Mouse (Mus musculus): Measurements from ENCODE around the gene Col12a1. TPM values are rescaled to one million over a fixed set of nuclear protein-coding genes. Genes with fewer than 3 reads are reported as not detected.

Gene Col12a1
- polyA plus RNA-seq, 1 experiment from 2014 or later = 12.1 TPM

- no peak overlapping the region for H3K4me3 ChIP-seq
- H3K9ac ChIP-seq = no peak overlapping the region
- H3K27me3 ChIP-seq = peaks cover 28% of the 10 kb centered on the region
- peaks cover 26% of the 10 kb centered on the region for H3K4me1 ChIP-seq (replicated peaks)
- no peak overlapping the region for H3K4me2 ChIP-seq
- WGBS = 34% methylated on average over 5 of the region's 5 CpGs
- no peaks in the 10 kb centered on the region for H3K9me3 ChIP-seq
- no peaks in the 10 kb centered on the region for H3K36me3 ChIP-seq
- H3K27ac ChIP-seq (replicated peaks) = no peak overlapping the region
- ATAC-seq (ENCODE audit: low read depth) = no peak
These were observed 4.5 kb upstream of the Col12a1 start for GRCm38 (mm10) chr9:79723090-79723489.

- Histone ChIP-seq H3K4me3 (no peak overlapping the region), H3K27ac (replicated peaks) (no peak overlapping the region), H3K9ac (no peak overlapping the region), H3K9me3 (no peaks in the 10 kb centered on the region), H3K4me1 (replicated peaks) (peaks cover 43% of the 10 kb centered on the region), H3K36me3 (no peaks in the 10 kb centered on the region), H3K27me3 (peaks cover 37% of the 10 kb centered on the region), H3K4me2 (peak overlapping the region; percentile 39)
- ATAC-seq (ENCODE audit: low read depth) = no peak
- WGBS = 12% methylated on average over 9 of the region's 9 CpGs
These were observed 2.4 kb upstream of the Col12a1 start for GRCm38 (mm10) chr9:79721056-79721455.

- H3K27ac ChIP-seq (replicated peaks) = no peak overlapping the region
- WGBS = 35% methylated on average over 9 of the region's 9 CpGs
- H3K9ac ChIP-seq = no peak overlapping the region
- H3K4me3 ChIP-seq = no peak overlapping the region
- no peak for ATAC-seq (ENCODE audit: low read depth)
- peaks cover 47% of the 10 kb centered on the region for H3K4me1 ChIP-seq (replicated peaks)
- H3K4me2 ChIP-seq = peak overlapping the region; percentile 97
- H3K36me3 ChIP-seq = no peaks in the 10 kb centered on the region
- no peaks in the 10 kb centered on the region for H3K9me3 ChIP-seq
- peaks cover 37% of the 10 kb centered on the region for H3K27me3 ChIP-seq
These were observed 1.5 kb upstream of the Col12a1 start for GRCm38 (mm10) chr9:79720143-79720542.

- H3K4me1 ChIP-seq (replicated peaks) = peaks cover 54% of the 10 kb centered on the region
- no peaks in the 10 kb centered on the region for H3K36me3 ChIP-seq
- H3K27ac ChIP-seq (replicated peaks) = 0 out of 2 replicates have a peak overlapping the region, but pooled peaks have one; percentile 54
- peak overlapping the region; percentile 97 for H3K4me2 ChIP-seq
- H3K9me3 ChIP-seq = no peaks in the 10 kb centered on the region
- H3K4me3 ChIP-seq = peak overlapping the region; percentile 55
- H3K9ac ChIP-seq = peak overlapping the region; percentile 75
- WGBS = under 1% methylated on average over 28 of the region's 28 CpGs
- peaks cover 37% of the 10 kb centered on the region for H3K27me3 ChIP-seq
- ATAC-seq (ENCODE audit: low read depth) = no peak
These were observed 820 bp upstream of the Col12a1 start for GRCm38 (mm10) chr9:79719451-79719850.

- WGBS = 1% methylated on average over 22 of the region's 22 CpGs
- H3K27me3 ChIP-seq = peaks cover 40% of the 10 kb centered on the region
- H3K4me2 ChIP-seq = peak overlapping the region; percentile 97
- peak overlapping the region; percentile 54 for H3K27ac ChIP-seq (replicated peaks)
- peaks cover 57% of the 10 kb centered on the region for H3K4me1 ChIP-seq (replicated peaks)
- peak overlapping the region; percentile 55 for H3K4me3 ChIP-seq
- peak; percentile 18 for ATAC-seq (ENCODE audit: low read depth)
- H3K9me3 ChIP-seq = no peaks in the 10 kb centered on the region
- H3K9ac ChIP-seq = peak overlapping the region; percentile 75
- H3K36me3 ChIP-seq = no peaks in the 10 kb centered on the region
These were observed 675 bp downstream of the Col12a1 start for GRCm38 (mm10) chr9:79717836-79718475.

- H3K9ac ChIP-seq = peak overlapping the region; percentile 75
These were observed 1.5 kb downstream of the Col12a1 start for GRCm38 (mm10) chr9:79716909-79717835.

GRCm38 (mm10) chr9:79716496-79716895 is 2.1 kb downstream of the Col12a1 start:
- H3K9ac ChIP-seq = peak overlapping the region; percentile 38
- H3K4me2 ChIP-seq = peak overlapping the region; percentile 97
- no peaks in the 10 kb centered on the region for H3K36me3 ChIP-seq
- H3K4me3 ChIP-seq = peak overlapping the region; percentile 55
- ATAC-seq (ENCODE audit: low read depth) = no peak
- 28% methylated on average over 5 of the region's 5 CpGs for WGBS
- no peaks in the 10 kb centered on the region for H3K9me3 ChIP-seq
- peaks cover 40% of the 10 kb centered on the region for H3K27me3 ChIP-seq
- peaks cover 57% of the 10 kb centered on the region for H3K4me1 ChIP-seq (replicated peaks)
- no peak overlapping the region for H3K27ac ChIP-seq (replicated peaks)

More at GRCm38 (mm10) chr9:79716909-79717835, 1.5 kb downstream of the Col12a1 start:
- Histone ChIP-seq H3K27ac (replicated peaks) (peak overlapping the region; percentile 54), H3K4me2 (peak overlapping the region; percentile 97), H3K4me1 (replicated peaks) (peaks cover 57% of the 10 kb centered on the region), H3K9me3 (no peaks in the 10 kb centered on the region), H3K4me3 (peak overlapping the region; percentile 55), H3K36me3 (no peaks in the 10 kb centered on the region), H3K27me3 (peaks cover 40% of the 10 kb centered on the region)
- no peak for ATAC-seq (ENCODE audit: low read depth)
- 7% methylated on average over 23 of the region's 23 CpGs for WGBS

GRCm38 (mm10) chr9:79714471-79715045 is 4.1 kb downstream of the Col12a1 start:
- no peaks in the 10 kb centered on the region for H3K9me3 ChIP-seq
- peaks cover 42% of the 10 kb centered on the region for H3K4me1 ChIP-seq (replicated peaks)
- peak; percentile 62 for ATAC-seq (ENCODE audit: low read depth)
- no peaks in the 10 kb centered on the region for H3K36me3 ChIP-seq
- H3K27ac ChIP-seq (replicated peaks) = no peak overlapping the region
- H3K9ac ChIP-seq = peak overlapping the region; percentile 47
- peak overlapping the region; percentile 28 for H3K4me3 ChIP-seq
- peaks cover 25% of the 10 kb centered on the region for H3K27me3 ChIP-seq
- WGBS = 8% methylated on average over 16 of the region's 16 CpGs
- H3K4me2 ChIP-seq = peak overlapping the region; percentile 54

- no peak overlapping the region for H3K4me3 ChIP-seq
These were observed 28.7 kb downstream of the Col12a1 start for GRCm38 (mm10) chr9:79689771-79690535.

GRCm38 (mm10) chr9:79689342-79689741 is 29.3 kb downstream of the Col12a1 start:
- Histone ChIP-seq H3K27me3 (no peaks in the 10 kb centered on the region), H3K4me2 (peak overlapping the region; percentile 36), H3K27ac (replicated peaks) (peak overlapping the region; percentile 62; the same call in 1 of the 2 replicates), H3K36me3 (no peaks in the 10 kb centered on the region), H3K4me3 (no peak overlapping the region), H3K9me3 (no peaks in the 10 kb centered on the region), H3K4me1 (replicated peaks) (peaks cover 18% of the 10 kb centered on the region), H3K9ac (no peak overlapping the region)
- WGBS = 18% methylated on average over 7 of the region's 7 CpGs
- peak; percentile 42; the same call in 1 of the 2 replicates for ATAC-seq (ENCODE audit: low read depth)

More at GRCm38 (mm10) chr9:79689771-79690535, 28.7 kb downstream of the Col12a1 start:
- no peaks in the 10 kb centered on the region for H3K27me3 ChIP-seq
- H3K9ac ChIP-seq = no peak overlapping the region
- H3K4me1 ChIP-seq (replicated peaks) = peaks cover 18% of the 10 kb centered on the region
- ATAC-seq (ENCODE audit: low read depth) = peak; percentile 94
- no peaks in the 10 kb centered on the region for H3K9me3 ChIP-seq
- H3K27ac ChIP-seq (replicated peaks) = peak overlapping the region; percentile 62
- peak overlapping the region; percentile 36 for H3K4me2 ChIP-seq
- H3K36me3 ChIP-seq = no peaks in the 10 kb centered on the region
- 7% methylated on average over 11 of the region's 11 CpGs for WGBS

GRCm38 (mm10) chr9:79687227-79687626 is 31.4 kb downstream of the Col12a1 start:
- H3K4me1 ChIP-seq (replicated peaks) = peaks cover 18% of the 10 kb centered on the region
- no peaks in the 10 kb centered on the region for H3K27me3 ChIP-seq
- no peak overlapping the region for H3K4me2 ChIP-seq
- H3K9ac ChIP-seq = no peak overlapping the region
- H3K27ac ChIP-seq (replicated peaks) = no peak overlapping the region
- no peaks in the 10 kb centered on the region for H3K9me3 ChIP-seq
- H3K4me3 ChIP-seq = no peak overlapping the region
- no peak for ATAC-seq (ENCODE audit: low read depth)
- H3K36me3 ChIP-seq = no peaks in the 10 kb centered on the region
- 89% methylated on average over 3 of the region's 3 CpGs for WGBS

Measured in neural tube, embryonic 13.5 days (tissue).